Mouse (Mus musculus) gastrocnemius, adult 2 months (tissue): ENCODE measurements at regions not wholly inside any gene's neighbourhood (a gene's known extent, or its start where the extent isn't known, plus 50 kb on each side); places are given as distances from the start of the nearest gene placed in this dataset.

Experiments used
- DNase-seq: peaks from one replicate; pipeline ENCODE4 v3.0.0; 2022
- H3K27ac ChIP-seq: fragments of 200-600 bp; 2 replicates; pipeline ENCODE4 v1.8.1; 2022; ENCODE audit warnings: mild to moderate bottlenecking
- H3K4me3 ChIP-seq: fragments of 200-600 bp; 2 replicates; pipeline ENCODE4 v1.8.1; 2022; ENCODE audit warnings: mild to moderate bottlenecking, moderate library complexity
- CTCF ChIP-seq: fragments of 200-600 bp; IDR thresholded peaks from 2 replicates; pipeline ENCODE4 v1.8.1; 2022; ENCODE audit warnings: antibody characterized with exemption, mild to moderate bottlenecking, moderate library complexity
- intact Hi-C: fragments of 180-260 bp; cut with DNase I; formaldehyde crosslinking; loops from one replicate; pipeline ENCODE4 v1.15.1; 2025

DNA sequence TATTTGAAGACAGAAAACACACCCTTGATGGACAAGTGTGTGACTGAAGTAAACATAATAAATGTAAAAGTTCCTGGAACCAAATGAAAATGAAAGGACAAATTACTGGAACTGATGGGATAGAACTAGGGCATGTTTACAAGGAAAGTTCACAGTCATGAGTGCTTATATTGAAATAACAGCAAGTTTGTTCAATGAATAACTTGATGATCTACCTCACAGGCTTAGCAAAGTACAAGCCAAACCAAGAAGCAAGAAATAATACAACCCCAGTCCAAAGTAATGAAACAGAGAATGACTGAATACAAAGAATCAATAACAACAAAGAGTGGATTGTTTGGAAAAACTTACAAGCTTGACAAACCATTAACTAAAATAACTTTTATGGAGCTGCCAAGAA, 56.2 kb downstream of the Gm379 start:
- no peak for TF ChIP-seq CTCF
- Histone ChIP-seq H3K27ac (no peak overlapping the region), H3K4me3 (no peak overlapping the region)
- DNase-seq, result no peak
- intact Hi-C loops, result no loop called here

DNA sequence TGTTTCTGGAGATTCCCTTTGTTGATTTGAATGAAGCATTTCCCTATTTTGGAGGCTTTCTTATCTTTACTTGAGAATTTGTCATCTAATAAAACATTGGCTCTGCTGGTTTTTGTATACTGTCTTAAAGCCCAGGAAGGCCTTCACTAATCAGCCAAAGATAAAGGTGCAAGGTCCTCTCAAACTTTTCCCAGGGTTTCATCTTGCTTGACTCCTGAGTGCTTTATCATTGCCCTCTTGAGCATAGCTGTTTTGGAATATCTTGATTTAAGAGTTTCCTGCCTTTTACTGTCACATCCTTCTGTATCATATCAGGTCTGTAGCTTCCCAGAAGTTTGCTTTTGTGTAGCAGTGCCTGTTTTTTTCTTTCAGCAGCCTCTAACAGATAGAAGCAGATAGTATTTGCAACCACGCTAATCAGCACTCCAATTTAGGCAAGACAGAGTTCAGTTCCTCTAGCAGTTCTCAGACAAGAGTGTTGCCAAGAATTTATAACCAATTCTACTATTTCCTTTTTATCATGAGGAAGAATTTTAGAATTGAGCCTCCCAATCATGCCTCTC, 64.7 kb downstream of the Gm379 start:
- DNase-seq, result no peak
- Histone ChIP-seq H3K4me3 (no peak overlapping the region), H3K27ac (no peak overlapping the region)
- no peak for TF ChIP-seq CTCF
- intact Hi-C loops, result no loop called here

DNA sequence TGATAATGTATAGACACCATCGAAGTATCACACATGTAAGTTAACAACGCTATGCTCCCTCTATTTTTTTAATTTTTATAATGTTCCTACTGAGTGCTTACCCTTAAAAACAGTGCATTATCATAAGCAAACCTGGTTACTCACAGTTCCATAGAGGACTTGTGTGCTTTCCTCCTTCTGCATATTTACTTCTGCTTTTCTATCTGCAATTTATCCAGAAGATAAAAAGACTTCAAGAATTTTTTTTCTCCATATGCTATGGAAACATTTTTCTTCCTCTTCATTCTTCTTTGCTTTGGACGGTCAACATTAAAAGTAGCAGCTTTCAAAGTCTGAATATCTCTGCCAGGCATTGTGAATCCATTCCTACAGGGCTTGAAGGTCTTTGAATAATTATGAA, 102.7 kb downstream of the Gm379 start:
- Histone ChIP-seq H3K4me3 (no peak overlapping the region), H3K27ac (no peak overlapping the region)
- TF ChIP-seq CTCF, result no peak
- DNase-seq, result no peak
- intact Hi-C loops, result no loop called here

DNA sequence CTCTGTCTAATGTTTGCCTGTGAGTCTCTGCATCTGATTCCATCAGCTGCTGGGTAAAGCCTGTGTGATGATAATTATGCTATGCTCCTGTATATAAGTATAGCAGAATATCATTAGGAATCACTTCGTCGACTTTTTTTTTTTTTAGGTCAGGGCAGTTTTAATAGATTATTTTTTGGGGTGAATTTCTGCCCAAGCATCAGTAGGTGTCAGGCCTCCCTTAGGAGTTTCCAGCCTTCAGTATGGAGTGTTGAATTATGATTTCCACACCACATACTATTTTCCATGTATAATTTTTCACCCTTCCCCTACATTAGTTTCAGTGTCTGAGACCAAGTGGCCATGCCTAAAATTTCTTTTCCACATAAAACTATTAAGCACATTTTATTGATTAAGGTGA, 121.5 kb downstream of the Gm379 start:
- no peak for TF ChIP-seq CTCF
- H3K4me3 ChIP-seq, result no peak overlapping the region
- no peak overlapping the region for H3K27ac ChIP-seq
- DNase-seq, result no peak
- intact Hi-C loops, result no loop called here

- TF ChIP-seq CTCF, result no peak
- no peak for DNase-seq
- Histone ChIP-seq H3K4me3 (no peak overlapping the region), H3K27ac (no peak overlapping the region)
- intact Hi-C loops, result no loop called here
Observed at GRCm38 (mm10) chrX:108541410-108541809, 123.3 kb downstream of the Gm379 start.

- no peak overlapping the region for H3K4me3 ChIP-seq
- DNase-seq, result no peak
- intact Hi-C loops, result loop anchor here (5.0 kb wide), 1 partner anchor 720 kb away; the partner anchor contains the start of gene 2610002M06Rik
- H3K27ac ChIP-seq, result no peak overlapping the region
- peak; percentile 76 for TF ChIP-seq CTCF
Observed at GRCm38 (mm10) chrX:108536995-108537394, 127.7 kb downstream of the Gm379 start.
